Mouse (Mus musculus) fibroblast of lung, adult 2 months (primary cell): ENCODE data around the gene Syt2.

Experiments
- DNase-seq: peaks from one replicate; pipeline ENCODE4 v3.0.0-alpha.2; 2011; ENCODE audit warnings: low read depth

The Syt2 gene

GRCm38 (mm10) chr1:134646261-134646962, at the start of gene Syt2:
TSS of gene Syt2 (plus strand) at chr1:134646677.
- no peak for DNase-seq

GRCm38 (mm10) chr1:134597339-134598054, 49.0 kb upstream of the Syt2 start:
- DNase-seq = no peak

GRCm38 (mm10) chr1:134604086-134604485, 42.4 kb upstream of the Syt2 start:
- no peak for DNase-seq

- no peak for DNase-seq
Measured at GRCm38 (mm10) chr1:134605670-134606069, 40.8 kb upstream of the Syt2 start.

- DNase-seq = no peak
Measured at GRCm38 (mm10) chr1:134606381-134606780, 40.1 kb upstream of the Syt2 start.

GRCm38 (mm10) chr1:134607279-134607678, 39.2 kb upstream of the Syt2 start:
- no peak for DNase-seq

- DNase-seq = no peak
Measured at GRCm38 (mm10) chr1:134609172-134609571, 37.3 kb upstream of the Syt2 start.

GRCm38 (mm10) chr1:134614554-134614953, 31.9 kb upstream of the Syt2 start:
- no peak for DNase-seq

- no peak for DNase-seq
Measured at GRCm38 (mm10) chr1:134614988-134615387, 31.5 kb upstream of the Syt2 start.

GRCm38 (mm10) chr1:134617656-134618055, 28.8 kb upstream of the Syt2 start:
- DNase-seq = no peak

GRCm38 (mm10) chr1:134625325-134625724, 21.2 kb upstream of the Syt2 start:
- DNase-seq = no peak

- no peak for DNase-seq
Measured at GRCm38 (mm10) chr1:134629455-134629854, 17.0 kb upstream of the Syt2 start.

- no peak for DNase-seq
Measured at GRCm38 (mm10) chr1:134634296-134634695, 12.2 kb upstream of the Syt2 start.

GRCm38 (mm10) chr1:134636245-134636644, 10.2 kb upstream of the Syt2 start:
- no peak for DNase-seq

- no peak for DNase-seq
Measured at GRCm38 (mm10) chr1:134636684-134637083, 9.8 kb upstream of the Syt2 start.

- DNase-seq = no peak
Measured at GRCm38 (mm10) chr1:134638041-134638440, 8.4 kb upstream of the Syt2 start.

GRCm38 (mm10) chr1:134638522-134638921, 8.0 kb upstream of the Syt2 start:
- DNase-seq = peak; percentile 6

- DNase-seq = no peak
Measured at GRCm38 (mm10) chr1:134639460-134639859, 7.0 kb upstream of the Syt2 start.

GRCm38 (mm10) chr1:134641507-134641906, 5.0 kb upstream of the Syt2 start:
- DNase-seq = no peak

GRCm38 (mm10) chr1:134643702-134644101, 2.8 kb upstream of the Syt2 start:
- DNase-seq = no peak

GRCm38 (mm10) chr1:134645408-134646200, 873 bp upstream of the Syt2 start:
- DNase-seq = no peak

- DNase-seq = no peak
Measured at GRCm38 (mm10) chr1:134646963-134647282, 446 bp downstream of the Syt2 start.

GRCm38 (mm10) chr1:134647591-134647990, 1.1 kb downstream of the Syt2 start:
- no peak for DNase-seq
